Mouse (Mus musculus) CH12.LX (cell line): ENCODE measurements around the gene Cxcl10.

ENCODE experiments used
- EP300 ChIP-seq: IDR thresholded peaks from 2 replicates; pipeline ENCODE4 v1.6.1; 2011; ENCODE audit warnings: low read length, improper control_type of control experiment
- GABPA ChIP-seq: IDR thresholded peaks from 2 replicates; pipeline ENCODE4 v1.6.1; 2012; ENCODE audit warnings: low read depth, low read length, improper control_type of control experiment, inconsistent platforms; ENCODE audit not compliant: insufficient replicate concordance
- POLR2A ChIP-seq: IDR thresholded peaks from 2 replicates; pipeline ENCODE4 v1.6.1; 2011; ENCODE audit warnings: low read depth, mild to moderate bottlenecking, improper control_type of control experiment, low read length
- TBP ChIP-seq: conservative IDR thresholded peaks from 2 replicates; pipeline ENCODE4 v1.6.1; 2011; ENCODE audit warnings: low read depth, low read length, improper control_type of control experiment

- TF ChIP-seq EP300 (no peak), TBP (no peak), POLR2A (no peak), GABPA (no peak)
Observed at GRCm38 (mm10) chr5:92349731-92350130, 1.0 kb upstream of the Cxcl10 start.
